Mouse (Mus musculus): ENCODE results near the gene Slc25a1.

- no peak for TF ChIP-seq E2F4 (IDR thresholded peaks at IDR 0.05; ENCODE audit: insufficient read depth)
- TF ChIP-seq POLR2A (IDR thresholded peaks at IDR 0.05; ENCODE audit: insufficient read length, low read depth): no peak
- TF ChIP-seq MYOD1 (IDR thresholded peaks at IDR 0.05; ENCODE audit: control insufficient read depth in 1 of 3, insufficient read length in 2 of 3, low read depth in 2 of 3): no peak
- TF ChIP-seq REST (IDR thresholded peaks at IDR 0.05; ENCODE audit: insufficient read depth, insufficient read length): no peak
- no peak for TF ChIP-seq MYOG (IDR thresholded peaks at IDR 0.05; ENCODE audit: control insufficient read depth in 1 of 3, insufficient read depth in 1 of 3, insufficient read length in 2 of 3, low read depth in 2 of 3)
- TF ChIP-seq MAX (IDR thresholded peaks at IDR 0.05; ENCODE audit: low read depth): no peak
- TF ChIP-seq TCF12 (IDR thresholded peaks at IDR 0.05; ENCODE audit: insufficient read depth, poor library complexity, severe bottlenecking): no peak
Measured at GRCm38 (mm10) chr16:17890342-17890727, 37.7 kb downstream of the Slc25a1 start.
